Mouse (Mus musculus) NIH3T3 (cell line): ENCODE data around the gene Sh2d1b1.
"Not testable (repeated sequence)": the region's sequence is repeated elsewhere in the genome, so short reads cannot be mapped to it uniquely, and the experiment has no call there.

ENCODE experiments used
- DNase-seq: peaks from one replicate; pipeline ENCODE4 v3.0.0-alpha.2; 2012; ENCODE audit warnings: low read depth

Gene Sh2d1b1

DNA sequence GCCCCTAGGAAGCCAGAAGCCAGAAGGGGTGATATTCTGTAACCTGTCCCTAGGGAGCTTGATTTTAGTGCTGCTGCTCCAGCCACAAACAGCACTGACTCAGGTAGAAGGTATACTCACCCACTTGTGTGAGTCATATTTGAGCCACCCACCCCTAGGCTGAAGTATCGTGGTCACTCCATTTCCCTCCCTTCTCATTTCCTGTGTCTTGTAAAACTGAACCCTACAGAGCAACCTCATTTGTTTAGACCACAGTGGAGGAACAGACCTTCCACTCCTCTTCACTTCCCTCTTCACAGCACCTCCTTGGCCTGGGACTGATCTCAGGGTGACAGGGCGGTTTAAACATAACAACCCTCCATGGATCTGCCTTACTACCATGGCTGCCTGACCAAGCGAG lies at the start of gene Sh2d1b1:
Gene Sh2d1b1 (plus strand): TSS at position 305 of the 400 bp plus-strand sequence.
- DNase-seq, result no peak

DNA sequence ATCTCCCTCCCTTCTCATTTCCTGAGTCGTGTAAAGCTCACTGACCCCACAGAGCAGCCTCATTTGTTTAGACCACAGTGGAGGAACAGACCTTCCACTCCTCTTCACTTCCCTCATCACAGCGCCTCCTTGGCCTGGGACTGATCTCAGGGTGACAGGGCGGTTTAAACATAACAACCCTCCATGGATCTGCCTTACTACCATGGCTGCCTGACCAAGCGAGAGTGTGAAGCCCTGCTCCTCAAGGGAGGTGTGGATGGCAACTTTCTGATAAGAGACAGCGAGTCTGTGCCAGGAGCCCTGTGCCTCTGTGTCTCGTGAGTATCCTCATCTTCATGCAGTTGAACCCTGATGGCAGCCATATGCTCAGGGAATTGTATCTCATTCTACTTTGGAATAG lies 44.4 kb upstream of the Sh2d1b1 start, which contains the start of gene Sh2d1b2:
Gene Sh2d1b2 (plus strand): TSS at position 62 of the 400 bp plus-strand sequence.
- not testable (repeated sequence) for DNase-seq

DNA sequence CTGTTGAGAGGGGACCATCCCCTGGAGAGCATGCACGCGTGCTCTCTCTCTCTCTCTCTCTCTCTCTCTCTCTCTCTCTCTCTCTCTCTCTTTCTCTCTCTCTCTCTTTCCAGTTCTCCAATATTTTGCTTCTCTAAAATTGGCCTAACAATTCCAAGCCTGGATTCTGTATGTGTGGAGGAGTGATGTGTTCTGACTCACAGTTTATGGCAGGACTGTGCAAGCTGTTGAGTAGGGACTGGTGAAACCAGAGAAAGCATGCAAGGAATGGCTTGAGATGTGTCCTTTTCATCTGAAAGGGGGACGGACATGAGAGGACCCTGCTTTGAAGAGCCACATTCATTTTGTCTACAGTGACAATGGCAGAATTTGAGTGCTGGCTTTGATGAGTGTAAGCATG lies 32.1 kb upstream of the Sh2d1b1 start:
- no peak for DNase-seq

DNA sequence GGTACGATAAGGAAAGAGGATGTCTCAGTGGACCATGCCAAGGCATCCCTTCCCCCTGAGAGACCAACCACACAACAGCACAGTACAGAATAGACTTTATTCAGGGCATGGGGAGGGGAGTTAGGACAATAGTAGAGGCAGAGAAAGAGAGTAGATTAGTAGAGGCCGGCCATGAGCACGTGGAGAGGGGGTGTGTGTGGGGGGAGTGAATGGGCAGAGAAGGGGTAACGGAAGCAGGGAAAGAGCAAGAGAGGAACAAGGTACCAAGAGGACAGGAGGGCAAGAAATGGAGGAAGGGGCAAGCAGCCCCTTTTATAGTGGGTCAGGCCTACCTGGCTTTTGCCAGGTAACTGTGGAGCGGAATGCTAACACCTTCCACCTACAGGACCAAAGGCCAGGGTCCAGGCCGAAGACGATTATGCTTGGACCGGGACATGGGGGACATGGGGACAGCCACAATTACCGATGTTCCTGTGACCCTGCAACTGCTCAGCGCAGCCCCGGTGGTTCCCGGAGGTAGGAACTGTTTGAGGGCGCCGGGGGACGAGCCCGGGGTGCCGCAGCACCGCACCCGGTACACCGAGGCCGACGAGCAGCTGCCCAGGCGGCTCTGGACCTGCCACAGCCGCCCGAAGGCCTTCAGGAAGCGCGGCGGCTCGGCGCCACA lies 22.1 kb upstream of the Sh2d1b1 start:
- DNase-seq, result no peak

DNA sequence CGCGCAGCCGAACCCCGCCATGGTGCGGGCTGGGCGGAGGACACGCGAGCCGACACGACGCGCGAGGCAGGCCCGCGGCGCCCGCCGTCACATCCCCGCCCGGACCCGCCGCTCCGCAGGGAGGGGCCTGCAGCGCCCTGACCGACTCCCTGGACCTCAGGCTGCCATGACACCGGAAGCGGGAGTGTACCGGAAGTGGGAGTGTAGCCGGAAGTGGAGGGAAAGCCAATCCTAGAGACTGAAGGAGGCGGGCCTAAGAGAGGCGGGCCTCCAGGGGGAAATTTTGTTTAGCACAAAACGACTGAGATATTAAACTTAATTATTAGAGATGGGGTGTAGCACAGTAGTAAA lies 21.6 kb upstream of the Sh2d1b1 start:
- peak; percentile 80 for DNase-seq

DNA sequence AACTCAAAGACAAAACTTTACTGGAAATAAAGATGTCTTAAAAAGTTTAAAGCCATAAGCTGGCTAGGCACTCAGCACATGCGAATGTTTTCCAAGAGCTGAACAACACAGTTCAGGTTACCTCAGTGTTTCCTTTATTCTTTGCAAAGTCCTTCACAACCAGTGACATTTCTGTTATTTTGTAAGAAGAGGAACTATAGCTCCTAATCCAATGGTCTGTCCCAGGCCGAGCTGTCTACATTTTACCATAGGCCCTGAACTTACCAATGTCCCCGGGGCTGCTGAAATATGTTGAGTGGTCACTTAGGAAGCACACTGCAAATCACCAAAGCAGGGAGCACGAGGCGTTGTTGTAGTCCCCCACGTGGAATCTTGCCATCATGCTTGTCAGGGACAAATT lies 6.8 kb upstream of the Sh2d1b1 start:
- DNase-seq, result no peak

DNA sequence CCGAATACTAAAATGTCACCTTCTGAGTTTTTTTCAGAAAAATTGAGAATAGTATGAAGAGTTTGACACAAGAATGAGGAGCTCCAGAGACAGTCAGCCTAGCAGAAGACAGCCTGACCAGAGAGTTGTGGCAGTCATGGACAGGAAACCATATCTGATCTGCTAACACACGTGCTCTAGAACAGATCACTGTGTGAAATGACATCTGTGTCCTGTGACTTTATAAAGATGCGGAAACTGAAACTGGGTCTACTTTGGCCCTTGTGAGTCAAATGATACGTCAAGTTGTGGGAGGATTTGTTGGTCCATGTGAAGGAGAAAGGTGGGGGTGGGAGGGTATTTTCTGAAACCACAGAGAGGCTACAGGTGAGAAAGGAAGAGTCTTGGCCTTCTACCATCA lies 6.4 kb upstream of the Sh2d1b1 start:
- DNase-seq, result no peak

DNA sequence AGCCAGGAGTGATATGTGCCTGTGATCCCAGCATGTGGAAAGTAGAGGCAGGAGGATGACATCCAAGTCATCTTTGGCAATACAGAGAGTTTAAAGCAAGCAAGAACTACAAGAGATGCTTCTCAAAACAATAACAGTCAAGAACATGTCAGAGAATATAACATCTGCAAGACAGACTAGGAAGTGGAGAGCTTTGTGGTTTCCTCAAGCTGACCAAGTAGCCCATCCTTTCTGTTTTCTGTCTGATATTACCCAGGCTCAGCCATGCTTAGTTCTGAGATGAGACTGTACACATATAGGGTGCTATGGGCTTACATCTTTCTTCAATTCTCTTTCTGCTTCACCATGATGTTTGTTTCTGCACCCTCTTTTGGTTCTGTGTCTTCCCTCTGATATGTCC lies 3.9 kb upstream of the Sh2d1b1 start:
- no peak for DNase-seq

DNA sequence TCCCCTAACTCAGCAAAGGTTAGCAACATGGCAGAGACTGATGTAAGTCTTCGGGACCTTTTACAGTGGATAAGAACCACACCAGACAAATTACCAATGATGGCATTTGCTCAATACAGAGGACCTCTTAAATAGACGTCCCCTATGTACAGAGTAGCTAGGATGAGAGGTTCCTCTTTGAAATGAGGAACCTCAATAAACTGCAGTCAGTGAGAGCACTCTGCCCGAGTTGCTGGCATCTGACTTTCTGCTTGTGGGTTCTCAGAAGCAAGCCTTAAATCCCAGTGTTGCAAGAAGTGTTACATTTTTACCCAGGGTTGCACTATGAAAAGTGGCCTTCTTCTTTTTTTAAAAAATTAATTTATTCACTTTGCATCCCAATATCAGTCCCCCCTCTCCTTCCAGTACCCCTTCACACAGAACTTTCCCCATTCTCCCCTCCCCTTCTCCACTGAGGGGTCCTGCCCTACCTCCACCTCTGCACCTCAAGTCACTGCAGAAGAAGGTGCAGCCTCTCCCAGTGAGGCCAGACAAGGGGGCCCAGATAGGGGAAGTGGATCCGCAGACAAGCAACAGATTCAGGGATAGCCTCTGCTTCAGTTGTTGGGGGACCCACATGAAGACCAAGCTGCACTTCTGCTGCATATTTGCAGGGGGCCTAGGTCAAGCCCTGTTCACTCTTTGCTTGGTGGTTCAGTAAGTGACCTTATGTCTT lies 5.5 kb downstream of the Sh2d1b1 start:
- DNase-seq, result no peak

DNA sequence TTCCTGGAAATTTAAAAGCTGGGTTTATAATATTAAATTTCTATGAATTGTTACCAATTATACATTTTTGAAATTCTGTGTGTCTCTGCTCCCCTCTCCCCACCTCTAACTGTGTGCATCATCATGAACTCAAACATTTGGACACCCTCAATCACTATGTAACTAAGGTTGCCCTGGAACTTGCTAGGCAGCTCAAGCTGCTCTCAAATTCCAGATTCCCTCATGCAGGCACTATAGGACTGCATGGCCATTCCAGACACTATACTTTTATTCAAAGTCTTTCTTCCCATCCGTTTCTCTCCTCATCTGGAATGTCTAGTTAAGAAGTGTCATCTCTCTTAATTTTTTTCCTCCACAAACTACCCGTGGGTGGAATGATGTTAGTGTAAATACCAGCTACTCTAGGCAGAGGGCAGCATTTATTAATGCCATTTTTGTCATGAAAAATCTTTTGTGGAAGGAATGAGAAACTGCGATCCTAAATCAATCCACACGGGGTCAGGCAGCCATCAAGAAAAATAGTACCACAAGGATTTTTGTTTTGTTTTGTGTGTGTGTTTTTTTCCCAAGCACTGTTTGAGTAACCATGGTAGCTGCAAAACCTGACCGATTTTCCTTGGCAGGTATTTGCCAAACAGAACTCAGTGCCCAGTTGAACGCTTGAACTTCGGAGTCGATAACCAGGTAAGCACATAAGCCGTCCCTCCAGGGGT lies 15.3 kb downstream of the Sh2d1b1 start:
- peak; percentile 76 for DNase-seq

DNA sequence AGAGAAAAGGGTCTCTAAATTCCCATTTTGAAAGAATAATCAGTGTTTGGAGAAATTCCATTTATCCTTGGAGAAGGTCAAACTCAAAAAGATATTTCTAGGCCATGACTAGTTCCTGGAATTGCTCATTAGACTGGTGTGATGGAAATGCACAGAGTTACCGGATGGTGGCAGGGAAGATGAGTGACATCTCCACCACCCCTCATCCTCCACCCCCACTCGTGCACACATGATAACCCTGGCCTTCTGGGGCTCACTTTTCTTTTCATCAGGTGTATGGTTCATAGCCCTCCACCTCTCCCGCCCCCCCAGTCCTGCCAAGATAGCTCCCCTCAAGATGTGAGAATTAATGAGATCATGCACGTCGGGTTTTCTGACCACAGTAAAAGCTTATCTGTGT lies 16.1 kb downstream of the Sh2d1b1 start:
- DNase-seq, result no peak

DNA sequence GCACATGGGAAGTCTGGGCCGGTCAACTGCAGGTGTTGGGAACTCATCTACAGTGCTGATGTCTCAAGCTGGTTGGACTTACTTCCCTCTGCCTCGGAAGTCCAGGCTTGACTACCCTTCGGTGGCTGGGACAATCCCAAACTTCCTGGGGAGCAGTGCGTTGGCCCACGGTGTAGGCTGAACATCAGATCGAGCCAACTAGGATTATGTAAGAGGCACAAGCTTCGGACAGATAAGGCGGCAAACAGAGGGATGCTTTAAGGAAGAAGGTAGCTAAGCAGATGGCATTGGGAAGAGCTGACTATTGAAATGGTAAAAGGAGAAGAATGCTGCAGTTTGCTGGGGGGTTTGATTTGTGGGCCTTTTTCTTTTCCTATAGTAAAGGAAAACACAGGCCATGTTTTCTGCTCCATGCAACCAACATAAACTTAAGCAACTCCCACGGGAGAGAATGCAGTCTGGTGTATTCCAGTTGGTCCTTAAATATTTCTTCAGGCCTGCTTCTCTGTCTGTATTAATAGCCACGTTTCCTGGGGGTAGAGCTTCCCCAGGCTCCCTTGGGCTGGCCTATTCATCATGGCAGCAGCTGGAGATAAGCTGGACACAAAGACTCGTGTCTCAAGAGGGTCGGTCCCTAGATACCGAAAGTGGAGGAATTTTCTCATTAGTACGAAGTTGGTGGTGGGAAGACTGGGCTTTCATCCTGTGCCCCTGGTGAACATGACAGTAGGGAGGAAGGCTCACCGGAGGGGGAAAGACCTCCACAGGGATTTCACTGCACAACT lies 17.9 kb downstream of the Sh2d1b1 start:
- no peak for DNase-seq

DNA sequence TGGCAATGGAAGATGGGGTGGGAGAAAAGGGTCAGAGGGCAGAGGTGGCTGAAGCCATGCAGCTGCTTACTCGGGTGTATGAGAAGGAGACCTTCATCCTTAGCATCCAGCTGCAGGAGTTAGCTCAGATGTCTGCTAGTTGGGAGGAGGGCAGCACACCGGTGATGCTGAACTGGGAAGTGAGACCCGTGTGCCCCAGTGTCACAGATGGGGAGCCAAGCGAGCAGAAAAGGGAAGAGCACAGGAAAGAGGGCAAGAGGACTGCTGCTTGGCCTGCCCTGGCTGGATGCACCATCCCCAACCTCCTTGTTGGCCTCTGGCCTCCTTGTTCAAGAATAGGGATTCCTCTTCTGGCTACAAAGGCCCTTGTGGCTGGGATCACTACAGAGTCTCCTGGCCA lies 22.4 kb downstream of the Sh2d1b1 start:
- DNase-seq, result no peak

DNA sequence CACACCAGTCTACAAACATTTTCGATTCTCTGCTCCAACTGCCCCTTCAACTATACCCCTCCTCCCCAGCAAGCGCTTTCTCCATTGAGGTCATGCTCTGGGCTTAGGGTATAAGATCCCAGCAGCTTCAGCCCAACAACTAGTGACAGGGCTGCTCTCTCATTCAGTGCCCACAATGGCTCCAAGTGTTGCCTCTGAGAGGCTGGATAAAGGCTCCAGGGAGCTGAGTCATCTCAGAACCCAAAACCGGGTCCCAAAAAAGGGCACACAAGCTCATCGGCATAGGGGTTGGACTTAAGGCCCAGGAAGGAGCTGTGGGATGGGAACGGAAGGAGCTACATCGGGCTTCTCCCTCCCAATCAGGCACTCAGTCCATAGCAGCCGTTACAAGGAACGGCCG lies 24.6 kb downstream of the Sh2d1b1 start:
- no peak for DNase-seq

DNA sequence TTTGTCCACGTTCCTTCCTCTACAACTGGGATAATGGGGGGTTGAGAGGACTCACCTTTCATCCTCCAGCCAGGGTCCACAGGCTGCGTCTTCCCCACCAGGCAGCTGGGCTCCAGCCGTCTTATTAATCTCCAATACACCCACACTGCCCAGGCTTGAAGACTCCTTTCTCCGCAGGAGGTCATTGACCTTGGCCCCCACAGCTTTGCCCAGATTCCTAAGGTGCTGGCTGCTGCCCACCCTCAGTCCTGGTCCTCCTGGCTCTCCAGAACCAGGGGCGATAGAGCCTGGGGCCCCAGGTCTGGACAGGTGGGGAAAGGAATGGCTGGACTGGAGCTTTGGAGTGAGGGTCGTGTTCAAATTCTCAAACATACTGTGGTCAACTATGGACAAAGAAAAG lies 25.3 kb downstream of the Sh2d1b1 start:
- no peak for DNase-seq

DNA sequence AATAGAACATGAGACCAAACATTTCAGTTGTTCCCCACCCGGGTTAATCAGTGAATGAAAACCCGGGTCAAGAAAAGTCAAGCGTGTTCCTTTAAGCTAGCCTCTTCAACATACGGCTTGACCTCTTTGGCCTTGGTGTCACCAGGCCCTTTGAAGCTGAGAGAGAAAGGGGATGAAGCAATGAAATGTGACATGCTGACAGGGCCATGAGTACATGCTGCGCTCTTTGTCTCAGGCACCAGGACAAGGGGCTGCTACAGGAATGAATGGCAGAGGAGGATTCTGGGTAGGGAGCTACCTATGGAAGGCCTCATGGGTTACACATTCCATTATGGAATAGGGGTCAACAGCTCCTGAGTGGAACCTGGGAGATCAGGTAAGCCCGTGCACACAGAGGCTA lies 26.0 kb downstream of the Sh2d1b1 start:
- DNase-seq, result no peak

DNA sequence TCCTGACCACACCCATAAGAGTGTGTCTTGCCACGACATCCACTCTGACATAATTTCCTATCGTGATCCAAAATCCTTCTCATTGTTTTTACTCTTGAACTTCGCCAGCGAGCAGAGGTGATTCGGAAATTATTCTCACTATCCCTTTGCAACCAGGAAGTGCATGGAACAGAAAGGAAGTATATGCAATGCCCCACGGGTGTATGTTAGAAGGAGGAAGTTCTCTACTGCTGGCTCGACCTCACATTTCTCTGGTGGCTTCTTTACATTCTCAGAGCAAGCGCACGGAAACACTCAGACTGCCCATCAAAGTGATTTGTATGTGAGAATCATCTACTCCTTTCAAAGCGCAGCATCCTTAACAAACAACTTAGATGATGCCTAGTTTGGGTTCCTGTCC lies 27.9 kb downstream of the Sh2d1b1 start:
- no peak for DNase-seq

DNA sequence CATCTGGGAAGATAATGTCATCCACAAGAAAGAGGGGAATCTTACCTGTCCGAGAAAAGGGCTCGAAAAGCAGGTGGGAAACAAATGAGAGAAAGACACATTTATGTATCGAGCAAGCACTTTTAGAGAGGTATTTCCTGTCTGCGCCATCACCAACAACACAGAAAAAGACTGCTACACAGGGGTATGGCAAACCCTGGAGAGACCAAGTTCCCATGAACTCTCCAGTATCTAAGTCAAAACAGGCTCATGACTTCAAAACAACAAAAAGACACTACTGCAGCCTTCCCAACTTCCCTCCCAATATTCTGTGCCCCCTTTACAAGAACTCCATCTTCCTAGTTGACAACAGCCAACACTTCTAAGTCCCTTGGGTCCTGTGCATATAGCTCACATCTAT lies 29.1 kb downstream of the Sh2d1b1 start, which contains the start of gene Gm7694:
Gene Gm7694 (minus strand): TSS at position 101 of the 400 bp plus-strand sequence.
- no peak for DNase-seq

DNA sequence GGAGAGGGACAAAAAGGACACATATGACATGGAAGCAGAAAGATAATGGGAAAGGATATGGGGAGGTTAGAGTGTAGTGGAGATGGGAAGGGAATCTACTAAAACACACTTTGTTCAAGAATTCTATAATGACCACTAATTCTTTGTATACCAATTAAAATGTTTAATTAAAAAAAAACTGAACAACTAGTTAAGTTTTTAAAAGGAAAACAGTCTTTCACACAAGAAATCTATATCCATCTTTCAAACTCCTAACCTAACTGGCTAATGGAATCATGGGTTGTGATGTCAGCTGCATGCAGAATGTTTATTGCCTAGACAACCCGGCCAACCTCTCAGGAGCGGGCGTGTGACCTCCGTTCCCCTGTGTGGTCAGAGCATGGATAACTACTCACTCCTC lies 31.4 kb downstream of the Sh2d1b1 start, which contains the start of gene Spata46:
Gene Spata46 (plus strand): TSS at position 301 of the 400 bp plus-strand sequence.
- DNase-seq, result no peak

DNA sequence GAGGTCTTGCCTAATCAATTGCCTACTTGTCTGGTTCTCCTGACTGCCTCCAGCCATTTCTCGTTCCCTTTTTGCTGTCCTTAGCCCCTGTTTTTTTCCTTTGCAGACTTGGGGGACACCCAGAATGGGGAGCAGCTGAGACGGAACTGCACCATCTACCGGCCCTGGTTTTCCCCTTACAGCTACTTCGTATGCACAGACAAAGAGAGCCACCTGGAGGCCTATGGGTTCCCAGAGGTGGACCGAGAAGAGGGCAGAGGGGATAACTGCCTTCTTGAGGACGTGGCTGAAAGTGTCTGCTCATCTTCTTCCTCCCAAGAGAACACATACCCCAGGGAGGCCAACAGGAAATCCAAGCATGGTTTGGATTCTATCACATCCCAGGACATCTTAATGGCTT lies 34.3 kb downstream of the Sh2d1b1 start:
- no peak for DNase-seq

DNA sequence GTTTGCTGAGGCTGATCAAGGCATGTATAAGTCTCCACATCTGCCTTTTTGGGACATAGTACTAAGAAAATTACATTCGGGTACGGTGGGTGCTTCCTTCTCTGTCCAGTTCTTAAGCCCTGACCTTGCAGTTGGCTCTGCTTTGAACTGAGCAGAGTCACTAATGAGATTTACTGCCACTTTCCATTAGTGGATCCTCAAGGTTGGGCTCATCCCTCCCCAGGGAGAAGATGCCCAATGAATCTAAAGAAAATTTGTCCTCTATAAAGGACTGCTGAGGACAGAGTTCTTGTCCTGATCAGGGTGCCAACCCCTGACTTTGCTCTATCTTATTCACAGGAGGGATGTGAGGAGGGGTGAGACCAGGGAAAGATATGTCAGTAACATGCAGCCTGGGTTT lies 44.9 kb downstream of the Sh2d1b1 start:
- no peak for DNase-seq

DNA sequence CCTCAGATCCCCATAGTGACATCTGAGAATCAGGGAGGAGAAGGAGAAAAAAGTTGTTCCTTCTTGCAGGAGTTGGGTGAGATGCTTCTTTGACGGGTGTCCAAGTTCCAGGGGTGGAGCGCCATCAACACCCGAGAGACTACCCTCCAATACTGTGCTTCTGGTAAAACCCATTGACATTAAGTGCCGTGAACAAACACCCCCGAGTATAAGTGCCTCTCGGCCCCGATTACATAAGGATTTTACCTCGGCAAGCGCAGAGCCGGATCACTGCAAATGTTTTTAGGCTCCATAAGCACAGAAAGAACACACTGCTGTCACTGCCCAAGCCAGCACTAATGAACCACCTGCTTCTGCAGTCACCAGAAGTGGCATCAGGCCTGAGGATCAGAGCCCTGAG lies 45.9 kb downstream of the Sh2d1b1 start:
- DNase-seq, result no peak
